Mouse (Mus musculus): ENCODE results near the gene Fmc1. TPM values are rescaled to one million over a fixed set of nuclear protein-coding genes. Genes with fewer than 3 reads are reported as not detected.

Fmc1 gene
- 10 to 100 TPM; 43.4 to 53.3 TPM for polyA plus RNA-seq (2017; shearing (Covaris generic))

GRCm38 (mm10) chr6:38533428-38534405, at the start of gene Fmc1:
TSS of gene Fmc1 (plus strand) at chr6:38533502.

GRCm38 (mm10) chr6:38551062-38551988, 18.0 kb downstream of the Fmc1 start, which contains the start of gene Luc7l2:
TSS of gene Luc7l2 (plus strand) at chr6:38551334.

Other genes starting within 250 kb of the Fmc1 start
- gene Zc3hav1l, start 234.2 kb upstream of the Fmc1 start, polyA plus RNA-seq (2017; shearing (Covaris generic)): 1 to 10 TPM in 1 of 2 experiments, under 1 TPM in 1; 0.42 to 3.8 TPM
- 10 to 100 TPM; 94.3 to 95.8 TPM for gene Zc3hav1, start 178.9 kb upstream of the Fmc1 start, polyA plus RNA-seq (2017; shearing (Covaris generic))
- 1 to 10 TPM in 1 of 2 experiments, under 1 TPM in 1; 0.47 to 5.5 TPM for gene Ttc26, start 152.0 kb upstream of the Fmc1 start, polyA plus RNA-seq (2017; shearing (Covaris generic))
- gene Ubn2, start 99.6 kb upstream of the Fmc1 start, polyA plus RNA-seq (2017; shearing (Covaris generic)): 10 to 100 TPM; 26.6 to 30.4 TPM
- gene Luc7l2, start 17.8 kb downstream of the Fmc1 start, polyA plus RNA-seq (2017; shearing (Covaris generic)): 10 to 100 TPM; 34.1 to 50.1 TPM
- under 1 TPM; 0.20 to 0.32 TPM for gene Klrg2, start 103.7 kb downstream of the Fmc1 start, polyA plus RNA-seq (2017; shearing (Covaris generic))
- gene Clec2l, start 129.6 kb downstream of the Fmc1 start, polyA plus RNA-seq (2017; shearing (Covaris generic)): under 1 TPM in 1 of 2 experiments, not detected in 1; 0.76 TPM

All from inflammation-experienced regulatory T-cells (primary cell).